Comparison of ENCODE assay signal across 1 mouse cellular context in the genomic region with DNA sequence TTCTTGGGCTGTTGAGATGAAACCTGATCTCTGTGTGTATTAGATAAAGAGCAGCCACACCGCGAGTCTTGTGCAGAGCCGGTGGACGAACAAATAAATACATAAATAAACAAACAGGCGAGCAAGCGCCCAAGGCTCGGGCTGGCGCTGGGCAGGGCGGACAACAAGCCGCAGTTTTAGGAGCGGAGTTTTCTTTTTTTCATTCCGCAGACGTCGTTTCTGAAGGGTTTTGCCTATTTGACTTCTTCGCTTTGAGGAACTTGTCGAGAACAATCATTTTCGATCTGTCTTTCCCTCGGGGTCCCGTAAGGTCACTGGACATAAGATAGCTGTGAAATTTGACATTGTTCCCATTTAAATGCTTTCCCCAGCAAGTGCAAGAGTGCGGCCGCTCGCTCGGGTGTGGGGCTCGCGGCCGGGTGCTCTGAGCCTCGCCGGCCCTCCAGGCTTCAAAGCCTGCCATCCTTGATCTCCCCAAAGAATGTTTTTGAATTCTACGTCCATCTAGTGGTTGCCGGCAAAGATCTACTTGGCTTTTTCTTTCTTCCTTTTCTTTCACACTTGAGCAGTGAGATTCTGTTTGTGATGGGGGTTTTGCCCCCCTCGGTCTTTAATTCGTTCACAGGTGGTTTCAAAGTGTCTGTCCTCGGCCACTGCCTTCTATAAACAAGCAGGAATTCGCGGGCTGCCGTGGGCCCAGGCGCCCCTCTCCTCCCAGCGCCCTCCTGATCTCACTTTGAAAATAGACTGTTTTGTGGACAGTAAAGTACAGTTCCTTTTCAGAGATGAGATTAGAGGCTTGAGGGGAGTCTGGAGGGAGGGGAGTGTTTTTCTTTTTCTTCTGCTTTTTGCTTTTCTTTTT.
TF ChIP-seq lines count a peak whose summit lies in the region.

No protein-coding gene starts in this region.

TF ChIP-seq in MEL, 35 proteins besides CTCF, POLR2A, EP300 and RAD21 (continued from another document):
- TF ChIP-seq E2F4 (IDR thresholded peaks at IDR 0.05; ENCODE audit: borderline replicate concordance, low read depth, low read length) (0 out of 2 replicates have a peak, but pooled peaks have one; percentile 55), GABPA (IDR thresholded peaks at IDR 0.05; ENCODE audit: low read depth, low read length) (no peak), ZMIZ1 (IDR thresholded peaks at IDR 0.05; ENCODE audit: low read depth, low read length) (peak; percentile 28; the same call in 1 of the 2 replicates), MYB (IDR thresholded peaks at IDR 0.05; ENCODE audit: low read depth, low read length) (no peak), CHD2 (IDR thresholded peaks at IDR 0.05; ENCODE audit: low read length) (no peak), BHLHE40 (IDR thresholded peaks at IDR 0.05; ENCODE audit: borderline replicate concordance, low read depth, low read length) (peak; percentile 84; the same call in 1 of the 2 replicates), HCFC1 (IDR thresholded peaks at IDR 0.05; ENCODE audit: low read depth, low read length) (peak; percentile 40; the same call in 1 of the 2 replicates), ELF1 (IDR thresholded peaks at IDR 0.05; ENCODE audit: low read depth, low read length) (no peak), TBP (IDR thresholded peaks at IDR 0.05; ENCODE audit: low read depth, low read length) (0 out of 2 replicates have a peak, but pooled peaks have one; percentile 11), MAZ (IDR thresholded peaks at IDR 0.05; ENCODE audit: low read depth, low read length) (peak; percentile 86; the same call in 1 of the 2 replicates), GATA1 (IDR thresholded peaks at IDR 0.05; ENCODE audit: low read depth, low read length) (peak; percentile 71)
